9 mouse cellular contexts compared by ENCODE assay signal in the genomic region with DNA sequence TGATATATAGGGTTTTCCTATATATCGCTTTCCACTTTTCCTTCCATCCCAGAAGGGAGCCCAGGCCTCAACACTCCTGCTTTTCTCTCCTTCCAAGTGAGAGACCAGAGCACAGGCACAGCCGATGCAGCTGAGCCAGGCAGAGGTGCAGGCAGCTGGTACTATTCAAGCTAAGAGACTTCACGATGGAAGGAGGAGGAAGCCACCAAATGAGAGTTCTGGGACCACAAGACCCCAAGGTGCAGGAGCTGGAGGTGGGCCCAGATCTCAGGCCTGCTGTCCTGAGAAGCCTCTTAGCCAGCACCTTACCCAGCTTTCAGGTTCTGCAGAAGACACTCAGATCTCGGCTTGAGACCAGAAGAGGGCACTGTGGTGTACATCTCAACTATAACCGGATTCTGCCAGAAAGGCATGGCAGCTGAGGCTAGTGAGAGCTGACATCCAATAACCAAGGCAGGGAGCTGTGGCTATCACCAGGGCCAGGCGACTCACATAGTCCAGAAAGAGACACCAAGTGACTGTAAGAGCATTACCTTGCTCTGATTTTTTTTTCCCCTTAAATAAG. TPM values are rescaled to one million over a fixed set of nuclear protein-coding genes. Genes with fewer than 3 reads are reported as not detected.
DNase-seq lines count a peak whose midpoint lies in the region; ATAC-seq and TF ChIP-seq lines count a peak whose summit lies in the region.
"Had no signal": no experiment of that assay in that cellular context is flagged by ENCODE, and none has a peak within 500 bp of the region (broad histone marks: within the 10 kb centered on the region; RNA-seq: fewer than 3 reads in every experiment).

No protein-coding gene starts in this region.

- no peak overlapping the region for H3K4me3 ChIP-seq in heart, adult 2 months
- H3K4me3 ChIP-seq in kidney, postnatal 0 days (replicated peaks; ENCODE audit: low read depth, low read length): no peak overlapping the region

- peaks cover 15% of the 10 kb centered on the region for H3K4me1 ChIP-seq in heart, adult 2 months (ENCODE audit: control insufficient read depth, insufficient read depth, low read length)
- peaks cover 14% of the 10 kb centered on the region for H3K4me1 ChIP-seq in kidney, postnatal 0 days (replicated peaks; ENCODE audit: insufficient read depth, low read length)

- H3K9me3 ChIP-seq in kidney, postnatal 0 days (replicated peaks; ENCODE audit: low read length): no peaks in the 10 kb centered on the region

- no peak for TF ChIP-seq POLR2A in heart, adult 2 months (IDR thresholded peaks at IDR 0.05; ENCODE audit: insufficient read depth, low read depth, low read length)

- peak; percentile 47 to 57 for DNase-seq in heart, adult 2 months
- DNase-seq in heart, adult 8-10 months (ENCODE audit: low spot score): no peak
- peak; percentile 28 to 36 for DNase-seq in CD8-positive naive resting alpha-beta T cell, adult 2 months (ENCODE audit: low read depth in 2 of 2, low spot score in 2 of 2)
- peak; percentile 61 to 68 for DNase-seq in cerebellum, adult 18-20 months
- peak; percentile 67 for DNase-seq in kidney, postnatal 0 days (ENCODE audit: low spot score)
- peak; percentile 43 to 61 for DNase-seq in lung, postnatal 4 days
- peak; percentile 70 for DNase-seq in thymus, postnatal 14 days

- ATAC-seq in kidney, postnatal 0 days (replicated peaks; ENCODE audit: low FRiP score, low read depth): no peak
- ATAC-seq in megakaryocyte, adult 5-6 weeks (ENCODE audit: poor library complexity, severe bottlenecking): no peak

- TF ChIP-seq EP300 in heart, adult 2 months (IDR thresholded peaks at IDR 0.05; ENCODE audit: insufficient read depth, low read depth, low read length): no peak

- no peak overlapping the region for H3K9ac ChIP-seq in heart, adult 2 months (ENCODE audit: low read depth, low read length)
- no peak overlapping the region for H3K9ac ChIP-seq in kidney, postnatal 0 days (ENCODE audit: low read depth, low read length)

- intact Hi-C loops in heart, adult 2 months (cut with DNase I): loop anchor here (2.0 to 5.0 kb wide), 4 partner anchors 27 to 268 kb away; partner anchors contain the start of gene Agbl3

- peak; percentile 64 for TF ChIP-seq CTCF in heart, adult 2 months (IDR thresholded peaks at IDR 0.05)
- TF ChIP-seq CTCF in kidney, postnatal 0 days (IDR thresholded peaks at IDR 0.05; ENCODE audit: low read depth): peak; percentile 64

- no peak overlapping the region for H3K4me2 ChIP-seq in kidney, postnatal 0 days (ENCODE audit: low read length)

- 56% methylated on average over 6 of the region's 6 CpGs for WGBS in heart, adult 2 months
- WGBS in kidney, postnatal 0 days: 54% methylated on average over 6 of the region's 6 CpGs

- no peaks in the 10 kb centered on the region for H3K79me2 ChIP-seq in heart, adult 2 months (replicated peaks; ENCODE audit: control insufficient read depth, insufficient read depth, low read length)

- no peaks in the 10 kb centered on the region for H3K36me3 ChIP-seq in heart, adult 2 months (ENCODE audit: control insufficient read depth, insufficient read depth, low read length)
- peaks cover 20% of the 10 kb centered on the region; the same call in 1 of the 2 replicates for H3K36me3 ChIP-seq in kidney, postnatal 0 days (ENCODE audit: insufficient read depth, low read length)

- no peak overlapping the region for H3K27ac ChIP-seq in heart, adult 2 months
- no peak overlapping the region for H3K27ac ChIP-seq in kidney, postnatal 0 days

- H3K27me3 ChIP-seq in heart, adult 2 months (ENCODE audit: control insufficient read depth, insufficient read depth, low read length): no peaks in the 10 kb centered on the region
- no peaks in the 10 kb centered on the region for H3K27me3 ChIP-seq in kidney, postnatal 0 days (ENCODE audit: insufficient read depth, low read length)

RNA-seq across cellular contexts. Expression of gene Cyren, which starts 2.1 kb away (rescaled TPM):
- total RNA-seq in heart, adult 2 months (2021): 1 to 10 TPM; 3.5 to 5.5 TPM
- 5.8 and 6.2 TPM in 2 replicates for polyA plus RNA-seq in heart, adult 2 months (2012; rRNA removed)
- 1 to 10 TPM; 3.7 to 4.2 (median 3.8) TPM for total RNA-seq in heart, adult 8-10 months (2022)
- 9.6 and 9.9 TPM in 2 replicates for polyA plus RNA-seq in kidney, postnatal 0 days (2015; fragmentation: Nextera tagmentation; extraction: Ambion mirVana)
- total RNA-seq in megakaryocyte, adult 5-6 weeks (2015): 7.5 and 8.1 TPM in 2 replicates
- 3.8 and 7.1 TPM in 2 replicates for total RNA-seq in megakaryocyte, adult 5-6 weeks (2017)

RNA-seq across cellular contexts. Expression of gene Tmem140, which starts 17.0 kb away (rescaled TPM):
- total RNA-seq in heart, adult 2 months (2021): 10 to 100 TPM; 22.9 TPM
- 18.2 and 23.5 TPM in 2 replicates for polyA plus RNA-seq in heart, adult 2 months (2012; rRNA removed)
- total RNA-seq in heart, adult 8-10 months (2022): 10 to 100 TPM; 17.8 to 27.1 (median 24.5) TPM
- polyA plus RNA-seq in kidney, postnatal 0 days (2015; fragmentation: Nextera tagmentation; extraction: Ambion mirVana): 6.2 and 7.3 TPM in 2 replicates
- total RNA-seq in megakaryocyte, adult 5-6 weeks (2015): 3.1 and 5.0 TPM in 2 replicates
- total RNA-seq in megakaryocyte, adult 5-6 weeks (2017): 2.8 and 6.1 TPM in 2 replicates

RNA-seq across cellular contexts. Expression of gene Wdr91, which starts 30.7 kb away (rescaled TPM):
- total RNA-seq in heart, adult 2 months (2021): 10 to 100 TPM; 12.7 to 13.4 TPM
- 8.1 and 13.3 TPM in 2 replicates for polyA plus RNA-seq in heart, adult 2 months (2012; rRNA removed)
- 10 to 100 TPM; 11.6 to 15.9 (median 13.3) TPM for total RNA-seq in heart, adult 8-10 months (2022)
- polyA plus RNA-seq in kidney, postnatal 0 days (2015; fragmentation: Nextera tagmentation; extraction: Ambion mirVana): 10.2 and 10.6 TPM in 2 replicates
- 4.2 and 7.6 TPM in 2 replicates for total RNA-seq in megakaryocyte, adult 5-6 weeks (2015)
- 19.6 and 27.5 TPM in 2 replicates for total RNA-seq in megakaryocyte, adult 5-6 weeks (2017)

RNA-seq across cellular contexts. Expression of gene Stra8, which starts 40.0 kb away (rescaled TPM):
- total RNA-seq in heart, adult 2 months (2021): not detected
- not detected in 2 replicates for polyA plus RNA-seq in heart, adult 2 months (2012; rRNA removed)
- not detected for total RNA-seq in heart, adult 8-10 months (2022)
- not detected in 2 replicates for polyA plus RNA-seq in kidney, postnatal 0 days (2015; fragmentation: Nextera tagmentation; extraction: Ambion mirVana)
- not detected in 2 replicates for total RNA-seq in megakaryocyte, adult 5-6 weeks (2015)
- total RNA-seq in megakaryocyte, adult 5-6 weeks (2017): not detected in 2 replicates
- total RNA-seq: hematopoietic stem cell, adult 5-6 weeks had no signal
